Mouse (Mus musculus): ENCODE data around the gene Dpyd. TPM values are rescaled to one million over a fixed set of nuclear protein-coding genes. Genes with fewer than 3 reads are reported as not detected.

The Dpyd gene
- polyA plus RNA-seq, 1 experiment from 2014 or later, result 2.0 TPM

- WGBS, result 48% methylated on average over 7 of the region's 7 CpGs
- no peaks in the 10 kb centered on the region for H3K9me3 ChIP-seq
- no peak overlapping the region for H3K4me3 ChIP-seq
- no peaks in the 10 kb centered on the region for H3K4me1 ChIP-seq
- no peaks in the 10 kb centered on the region for H3K27me3 ChIP-seq (ENCODE audit: insufficient read depth, poor library complexity, severe bottlenecking)
- no peak overlapping the region for H3K27ac ChIP-seq
- no peak for DNase-seq (ENCODE audit: low spot score)
- H3K36me3 ChIP-seq, result no peaks in the 10 kb centered on the region
Observed at GRCm38 (mm10) chr3:119333335-119334305, 771.7 kb downstream of the Dpyd start.

GRCm38 (mm10) chr3:119361555-119362385 is 799.8 kb downstream of the Dpyd start:
- Histone ChIP-seq H3K27ac (no peak overlapping the region), H3K4me1 (no peaks in the 10 kb centered on the region), H3K36me3 (no peaks in the 10 kb centered on the region), H3K9me3 (no peaks in the 10 kb centered on the region), H3K27me3 (ENCODE audit: insufficient read depth, poor library complexity, severe bottlenecking) (no peaks in the 10 kb centered on the region), H3K4me3 (no peak overlapping the region)
- 83% methylated on average over 13 of the region's 13 CpGs for WGBS
- DNase-seq (ENCODE audit: low spot score), result no peak

GRCm38 (mm10) chr3:119362392-119362791 is 800.5 kb downstream of the Dpyd start:
- H3K4me1 ChIP-seq, result no peaks in the 10 kb centered on the region
- whole genome bisulfite sequencing, result 83% methylated on average over 3 of the region's 3 CpGs
- H3K4me3 ChIP-seq, result no peak overlapping the region

GRCm38 (mm10) chr3:119368931-119369330 is 807.0 kb downstream of the Dpyd start:
- WGBS, result 48% methylated on average over 2 of the region's 2 CpGs
- DNase-seq (ENCODE audit: low spot score), result no peak
- H3K4me1 ChIP-seq, result no peaks in the 10 kb centered on the region
- no peak overlapping the region for H3K27ac ChIP-seq
- H3K36me3 ChIP-seq, result no peaks in the 10 kb centered on the region
- H3K27me3 ChIP-seq (ENCODE audit: insufficient read depth, poor library complexity, severe bottlenecking), result no peaks in the 10 kb centered on the region
- no peak overlapping the region for H3K4me3 ChIP-seq
- no peaks in the 10 kb centered on the region for H3K9me3 ChIP-seq

More at GRCm38 (mm10) chr3:119362392-119362791, 800.5 kb downstream of the Dpyd start:
- DNase-seq (ENCODE audit: low spot score), result no peak
- H3K27me3 ChIP-seq (ENCODE audit: insufficient read depth, poor library complexity, severe bottlenecking), result no peaks in the 10 kb centered on the region
- H3K9me3 ChIP-seq, result no peaks in the 10 kb centered on the region
- H3K27ac ChIP-seq, result no peak overlapping the region
- no peaks in the 10 kb centered on the region for H3K36me3 ChIP-seq

GRCm38 (mm10) chr3:119381119-119381518 is 819.2 kb downstream of the Dpyd start:
- DNase-seq (ENCODE audit: low spot score), result no peak
- Histone ChIP-seq H3K4me3 (no peak overlapping the region), H3K9me3 (no peaks in the 10 kb centered on the region), H3K27me3 (ENCODE audit: insufficient read depth, poor library complexity, severe bottlenecking) (no peaks in the 10 kb centered on the region), H3K27ac (no peak overlapping the region), H3K4me1 (no peaks in the 10 kb centered on the region), H3K36me3 (no peaks in the 10 kb centered on the region)
- WGBS, result 56% methylated on average over 1 of the region's 1 CpGs

GRCm38 (mm10) chr3:119382395-119382794 is 820.5 kb downstream of the Dpyd start:
- Histone ChIP-seq H3K4me1 (no peaks in the 10 kb centered on the region), H3K4me3 (no peak overlapping the region), H3K9me3 (no peaks in the 10 kb centered on the region), H3K27ac (no peak overlapping the region), H3K36me3 (no peaks in the 10 kb centered on the region), H3K27me3 (ENCODE audit: insufficient read depth, poor library complexity, severe bottlenecking) (no peaks in the 10 kb centered on the region)
- 93% methylated on average over 1 of the region's 1 CpGs for WGBS
- no peak for DNase-seq (ENCODE audit: low spot score)

GRCm38 (mm10) chr3:119387332-119388105 is 825.6 kb downstream of the Dpyd start:
- Histone ChIP-seq H3K27me3 (ENCODE audit: insufficient read depth, poor library complexity, severe bottlenecking) (no peaks in the 10 kb centered on the region), H3K27ac (no peak overlapping the region), H3K4me3 (no peak overlapping the region), H3K4me1 (no peaks in the 10 kb centered on the region), H3K9me3 (no peaks in the 10 kb centered on the region), H3K36me3 (no peaks in the 10 kb centered on the region)
- WGBS, result 82% methylated on average over 26 of the region's 26 CpGs
- no peak for DNase-seq (ENCODE audit: low spot score)

GRCm38 (mm10) chr3:119397205-119397604 is 835.3 kb downstream of the Dpyd start:
- Histone ChIP-seq H3K27me3 (ENCODE audit: insufficient read depth, poor library complexity, severe bottlenecking) (no peaks in the 10 kb centered on the region), H3K4me3 (no peak overlapping the region), H3K4me1 (no peaks in the 10 kb centered on the region), H3K9me3 (no peaks in the 10 kb centered on the region), H3K36me3 (no peaks in the 10 kb centered on the region), H3K27ac (no peak overlapping the region)
- WGBS, result 68% methylated on average over 5 of the region's 5 CpGs
- DNase-seq (ENCODE audit: low spot score), result no peak

- no peak overlapping the region for H3K27ac ChIP-seq
- no peak for DNase-seq (ENCODE audit: low spot score)
- H3K4me3 ChIP-seq, result no peak overlapping the region
- 74% methylated on average over 7 of the region's 7 CpGs for WGBS
- no peaks in the 10 kb centered on the region for H3K27me3 ChIP-seq (ENCODE audit: insufficient read depth, poor library complexity, severe bottlenecking)
- no peaks in the 10 kb centered on the region for H3K36me3 ChIP-seq
- no peaks in the 10 kb centered on the region for H3K9me3 ChIP-seq
- no peaks in the 10 kb centered on the region for H3K4me1 ChIP-seq
Observed at GRCm38 (mm10) chr3:119402836-119403728, 841.2 kb downstream of the Dpyd start.

GRCm38 (mm10) chr3:119419087-119419709 is 857.3 kb downstream of the Dpyd start:
- Histone ChIP-seq H3K4me1 (no peaks in the 10 kb centered on the region), H3K27ac (no peak overlapping the region), H3K36me3 (no peaks in the 10 kb centered on the region), H3K4me3 (no peak overlapping the region), H3K27me3 (ENCODE audit: insufficient read depth, poor library complexity, severe bottlenecking) (no peaks in the 10 kb centered on the region), H3K9me3 (no peaks in the 10 kb centered on the region)
- no peak for DNase-seq (ENCODE audit: low spot score)
- WGBS, result 79% methylated on average over 9 of the region's 9 CpGs

- H3K36me3 ChIP-seq, result no peaks in the 10 kb centered on the region
- no peak overlapping the region for H3K27ac ChIP-seq
- H3K9me3 ChIP-seq, result no peaks in the 10 kb centered on the region
- no peaks in the 10 kb centered on the region for H3K4me1 ChIP-seq
- no peak overlapping the region for H3K4me3 ChIP-seq
- H3K27me3 ChIP-seq (ENCODE audit: insufficient read depth, poor library complexity, severe bottlenecking), result no peaks in the 10 kb centered on the region
- 76% methylated on average over 2 of the region's 2 CpGs for WGBS
- DNase-seq (ENCODE audit: low spot score), result no peak
Observed at GRCm38 (mm10) chr3:119419745-119420144, 857.8 kb downstream of the Dpyd start.
